Mouse (Mus musculus): Measurements from ENCODE around the gene Igf1r. TPM values are rescaled to one million over a fixed set of nuclear protein-coding genes. Genes with fewer than 3 reads are reported as not detected.

Igf1r gene
- polyA plus RNA-seq, 1 experiment from 2014 or later = 16.1 TPM

GRCm38 (mm10) chr7:67960701-67961100 is 8.1 kb downstream of the Igf1r start:
- Histone ChIP-seq H3K4me2 (no peak overlapping the region), H3K27me3 (replicated peaks) (no peaks in the 10 kb centered on the region), H3K4me3 (replicated peaks) (no peak overlapping the region), H3K9ac (no peak overlapping the region), H3K9me3 (no peaks in the 10 kb centered on the region), H3K27ac (peak overlapping the region; percentile 2; the same call in 1 of the 2 replicates), H3K36me3 (no peaks in the 10 kb centered on the region), H3K4me1 (peaks cover 45% of the 10 kb centered on the region)
- no peak for ATAC-seq (ENCODE audit: insufficient read depth, low FRiP score, low read depth)
- WGBS = 58% methylated on average over 9 of the region's 9 CpGs

GRCm38 (mm10) chr7:67961567-67962267 is 9.1 kb downstream of the Igf1r start:
- peak; percentile 65 for ATAC-seq (ENCODE audit: insufficient read depth, low FRiP score, low read depth)
- peaks cover 44% of the 10 kb centered on the region for H3K4me1 ChIP-seq

GRCm38 (mm10) chr7:67963691-67964090 is 11.1 kb downstream of the Igf1r start:
- Histone ChIP-seq H3K9me3 (no peaks in the 10 kb centered on the region), H3K36me3 (no peaks in the 10 kb centered on the region), H3K4me1 (peaks cover 35% of the 10 kb centered on the region), H3K27me3 (replicated peaks) (no peaks in the 10 kb centered on the region), H3K9ac (no peak overlapping the region), H3K27ac (no peak overlapping the region), H3K4me2 (no peak overlapping the region), H3K4me3 (replicated peaks) (no peak overlapping the region)
- ATAC-seq (ENCODE audit: insufficient read depth, low FRiP score, low read depth) = no peak
- WGBS = 74% methylated on average over 3 of the region's 3 CpGs

More at GRCm38 (mm10) chr7:67961567-67962267, 9.1 kb downstream of the Igf1r start:
- Histone ChIP-seq H3K27me3 (replicated peaks) (no peaks in the 10 kb centered on the region), H3K4me2 (no peak overlapping the region), H3K4me3 (replicated peaks) (no peak overlapping the region), H3K27ac (no peak overlapping the region), H3K9ac (no peak overlapping the region), H3K36me3 (no peaks in the 10 kb centered on the region), H3K9me3 (no peaks in the 10 kb centered on the region)
- WGBS = 14% methylated on average over 14 of the region's 14 CpGs

GRCm38 (mm10) chr7:67968394-67968793 is 15.8 kb downstream of the Igf1r start:
- Histone ChIP-seq H3K36me3 (no peaks in the 10 kb centered on the region), H3K27ac (no peak overlapping the region), H3K27me3 (replicated peaks) (no peaks in the 10 kb centered on the region), H3K9me3 (no peaks in the 10 kb centered on the region), H3K4me1 (peaks cover 35% of the 10 kb centered on the region), H3K9ac (no peak overlapping the region), H3K4me2 (no peak overlapping the region), H3K4me3 (replicated peaks) (no peak overlapping the region)
- WGBS = 61% methylated on average over 12 of the region's 12 CpGs
- no peak for ATAC-seq (ENCODE audit: insufficient read depth, low FRiP score, low read depth)

- Histone ChIP-seq H3K9ac (no peak overlapping the region), H3K4me1 (peaks cover 41% of the 10 kb centered on the region), H3K4me2 (no peak overlapping the region), H3K36me3 (no peaks in the 10 kb centered on the region), H3K4me3 (replicated peaks) (no peak overlapping the region), H3K27ac (no peak overlapping the region), H3K9me3 (no peaks in the 10 kb centered on the region), H3K27me3 (replicated peaks) (no peaks in the 10 kb centered on the region)
- no peak for ATAC-seq (ENCODE audit: insufficient read depth, low FRiP score, low read depth)
- WGBS = 81% methylated on average over 9 of the region's 9 CpGs
Observed at GRCm38 (mm10) chr7:67969076-67969475, 16.4 kb downstream of the Igf1r start.

- Histone ChIP-seq H3K36me3 (no peaks in the 10 kb centered on the region), H3K9ac (no peak overlapping the region), H3K9me3 (no peaks in the 10 kb centered on the region), H3K4me3 (replicated peaks) (no peak overlapping the region), H3K27me3 (replicated peaks) (no peaks in the 10 kb centered on the region), H3K27ac (peak overlapping the region; percentile 82), H3K4me1 (peaks cover 33% of the 10 kb centered on the region), H3K4me2 (peak overlapping the region; percentile 29)
- 7% methylated on average over 15 of the region's 15 CpGs for WGBS
- ATAC-seq (ENCODE audit: insufficient read depth, low FRiP score, low read depth) = peak; percentile 65
Observed at GRCm38 (mm10) chr7:67973180-67974014, 20.8 kb downstream of the Igf1r start.

- Histone ChIP-seq H3K27ac (no peak overlapping the region), H3K27me3 (replicated peaks) (no peaks in the 10 kb centered on the region), H3K36me3 (no peaks in the 10 kb centered on the region), H3K4me3 (replicated peaks) (no peak overlapping the region), H3K9me3 (no peaks in the 10 kb centered on the region), H3K4me2 (no peak overlapping the region), H3K9ac (no peak overlapping the region), H3K4me1 (peaks cover 24% of the 10 kb centered on the region)
- ATAC-seq (ENCODE audit: insufficient read depth, low FRiP score, low read depth) = no peak
- WGBS = 42% methylated on average over 3 of the region's 3 CpGs
Observed at GRCm38 (mm10) chr7:67981956-67982355, 29.3 kb downstream of the Igf1r start.

- Histone ChIP-seq H3K9me3 (no peaks in the 10 kb centered on the region), H3K4me2 (no peak overlapping the region), H3K4me3 (replicated peaks) (no peak overlapping the region), H3K27ac (no peak overlapping the region), H3K9ac (no peak overlapping the region), H3K36me3 (no peaks in the 10 kb centered on the region), H3K4me1 (peaks cover 24% of the 10 kb centered on the region), H3K27me3 (replicated peaks) (no peaks in the 10 kb centered on the region)
- WGBS = 62% methylated on average over 8 of the region's 8 CpGs
- ATAC-seq (ENCODE audit: insufficient read depth, low FRiP score, low read depth) = no peak
Observed at GRCm38 (mm10) chr7:67982809-67983208, 30.2 kb downstream of the Igf1r start.

- WGBS = 73% methylated on average over 7 of the region's 7 CpGs
- no peak overlapping the region for H3K27ac ChIP-seq
- H3K9me3 ChIP-seq = no peaks in the 10 kb centered on the region
- no peak overlapping the region for H3K4me3 ChIP-seq (replicated peaks)
- no peak overlapping the region for H3K4me2 ChIP-seq
- ATAC-seq (ENCODE audit: insufficient read depth, low FRiP score, low read depth) = no peak
- H3K36me3 ChIP-seq = no peaks in the 10 kb centered on the region
- H3K27me3 ChIP-seq (replicated peaks) = no peaks in the 10 kb centered on the region
- no peak overlapping the region for H3K9ac ChIP-seq
- H3K4me1 ChIP-seq = peaks cover 24% of the 10 kb centered on the region
Observed at GRCm38 (mm10) chr7:67983451-67983850, 30.8 kb downstream of the Igf1r start.

- no peaks in the 10 kb centered on the region for H3K9me3 ChIP-seq
- peaks cover 24% of the 10 kb centered on the region for H3K4me1 ChIP-seq
- no peak overlapping the region for H3K4me2 ChIP-seq
- H3K9ac ChIP-seq = no peak overlapping the region
- H3K27ac ChIP-seq = no peak overlapping the region
- ATAC-seq (ENCODE audit: insufficient read depth, low FRiP score, low read depth) = peak; percentile 68; the same call in 1 of the 2 replicates
- no peaks in the 10 kb centered on the region for H3K36me3 ChIP-seq
- H3K27me3 ChIP-seq (replicated peaks) = no peaks in the 10 kb centered on the region
- WGBS = 58% methylated on average over 5 of the region's 5 CpGs
- no peak overlapping the region for H3K4me3 ChIP-seq (replicated peaks)
Observed at GRCm38 (mm10) chr7:67985003-67985416, 32.4 kb downstream of the Igf1r start.

- no peak overlapping the region for H3K9ac ChIP-seq
- peaks cover 24% of the 10 kb centered on the region for H3K4me1 ChIP-seq
- no peak overlapping the region for H3K4me3 ChIP-seq (replicated peaks)
- no peaks in the 10 kb centered on the region for H3K27me3 ChIP-seq (replicated peaks)
- no peak for ATAC-seq (ENCODE audit: insufficient read depth, low FRiP score, low read depth)
- no peak overlapping the region for H3K4me2 ChIP-seq
- no peak overlapping the region for H3K27ac ChIP-seq
- no peaks in the 10 kb centered on the region for H3K36me3 ChIP-seq
- H3K9me3 ChIP-seq = no peaks in the 10 kb centered on the region
- WGBS = 55% methylated on average over 5 of the region's 5 CpGs
Observed at GRCm38 (mm10) chr7:67985511-67985910, 32.9 kb downstream of the Igf1r start.

- WGBS = 66% methylated on average over 10 of the region's 10 CpGs
- H3K9me3 ChIP-seq = no peaks in the 10 kb centered on the region
- H3K27me3 ChIP-seq (replicated peaks) = no peaks in the 10 kb centered on the region
- no peak overlapping the region for H3K9ac ChIP-seq
- peaks cover 19% of the 10 kb centered on the region for H3K4me1 ChIP-seq
- H3K27ac ChIP-seq = no peak overlapping the region
- H3K4me2 ChIP-seq = no peak overlapping the region
- H3K36me3 ChIP-seq = no peaks in the 10 kb centered on the region
- no peak overlapping the region for H3K4me3 ChIP-seq (replicated peaks)
- no peak for ATAC-seq (ENCODE audit: insufficient read depth, low FRiP score, low read depth)
Observed at GRCm38 (mm10) chr7:67986277-67986676, 33.6 kb downstream of the Igf1r start.

Measured in stomach, embryonic 15.5 days (tissue).